ENCODE assay signal across 21 mouse cellular contexts in the genomic region with DNA sequence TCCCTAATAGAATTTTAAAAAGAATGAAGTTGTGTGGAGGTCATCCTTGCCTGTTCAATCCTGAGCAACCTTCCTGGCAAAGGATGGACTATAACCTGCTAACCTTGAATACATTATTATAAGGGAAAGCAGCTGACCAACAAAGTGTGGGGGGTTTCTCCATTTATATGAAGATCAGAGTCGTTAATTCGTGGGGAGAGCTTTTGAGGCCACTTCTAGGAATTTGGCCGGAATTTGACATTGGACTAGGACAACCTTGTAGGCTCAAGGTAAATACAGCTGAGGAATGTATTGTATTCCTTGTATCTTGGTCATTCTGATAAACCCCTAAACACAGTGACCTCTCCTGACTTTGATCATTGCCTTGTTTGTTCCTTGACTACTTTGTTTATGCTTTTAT.
"Had no signal": no experiment of that assay in that cellular context is flagged by ENCODE, and none has a peak within 500 bp of the region (broad histone marks: within the 10 kb centered on the region; RNA-seq: fewer than 3 reads in every experiment).

No protein-coding gene starts in this region.

- H3K9me3 ChIP-seq: heart, embryonic 10.5 days; heart, embryonic 12.5 days; hindbrain, embryonic 10.5 days; hindbrain, embryonic 12.5 days; intestine, embryonic 15.5 days; limb, embryonic 13.5 days; limb, embryonic 15.5 days; liver, embryonic 12.5 days had no signal

- H3K36me3 ChIP-seq: heart, embryonic 10.5 days; heart, embryonic 12.5 days; hindbrain, embryonic 10.5 days; hindbrain, embryonic 12.5 days; intestine, embryonic 15.5 days; limb, embryonic 13.5 days; limb, embryonic 15.5 days; liver, embryonic 12.5 days had no signal

- DNase-seq: gastrocnemius, postnatal 10 days; gastrocnemius, postnatal 25 days; heart, adult 18-20 months; heart, postnatal 10 days; heart, postnatal 4 days; kidney, adult 18-20 months; kidney, adult 8-10 months; kidney, postnatal 10 days; kidney, postnatal 25 days; kidney, postnatal 4 days; left cerebral cortex, postnatal 4 days had no signal

- H3K27me3 ChIP-seq: heart, embryonic 12.5 days; hindbrain, embryonic 12.5 days; limb, embryonic 13.5 days; limb, embryonic 15.5 days; liver, embryonic 12.5 days had no signal

- H3K4me3 ChIP-seq: heart, embryonic 10.5 days; heart, embryonic 12.5 days; hindbrain, embryonic 10.5 days; hindbrain, embryonic 12.5 days; intestine, embryonic 15.5 days; layer of hippocampus, adult 2 months; left cerebral cortex, adult 2 months; limb, embryonic 13.5 days; limb, embryonic 15.5 days; liver, embryonic 12.5 days had no signal
